Mouse (Mus musculus) telencephalon, adult 2 months (tissue): ENCODE data around the gene Fam229b.

Experiments used
- DNase-seq: peaks from one replicate; pipeline ENCODE4 v3.0.0-alpha.2; 2011; ENCODE audit warnings: low read depth, low spot score

Fam229b gene

GRCm38 (mm10) chr10:39137766-39138165 is 4.1 kb upstream of the Fam229b start:
- no peak for DNase-seq

GRCm38 (mm10) chr10:39121412-39121811 is 12.3 kb downstream of the Fam229b start:
- no peak for DNase-seq

GRCm38 (mm10) chr10:39109489-39109874 is 24.2 kb downstream of the Fam229b start:
- DNase-seq: no peak

GRCm38 (mm10) chr10:39108837-39109488 is 24.8 kb downstream of the Fam229b start:
- DNase-seq: no peak

GRCm38 (mm10) chr10:39106935-39107334 is 26.8 kb downstream of the Fam229b start:
- no peak for DNase-seq

GRCm38 (mm10) chr10:39106413-39106812 is 27.3 kb downstream of the Fam229b start:
- DNase-seq: no peak

- no peak for DNase-seq
Observed at GRCm38 (mm10) chr10:39104803-39105449, 28.8 kb downstream of the Fam229b start.

GRCm38 (mm10) chr10:39098746-39099145 is 35.0 kb downstream of the Fam229b start:
- no peak for DNase-seq

- no peak for DNase-seq
Observed at GRCm38 (mm10) chr10:39096981-39097380, 36.7 kb downstream of the Fam229b start.

GRCm38 (mm10) chr10:39072048-39072447 is 61.7 kb downstream of the Fam229b start:
- no peak for DNase-seq
